Mouse (Mus musculus): ENCODE measurements at regions not wholly inside any gene's neighbourhood (a gene's known extent, or its start where the extent isn't known, plus 50 kb on each side); places are given as distances from the start of the nearest gene placed in this dataset.

DNA sequence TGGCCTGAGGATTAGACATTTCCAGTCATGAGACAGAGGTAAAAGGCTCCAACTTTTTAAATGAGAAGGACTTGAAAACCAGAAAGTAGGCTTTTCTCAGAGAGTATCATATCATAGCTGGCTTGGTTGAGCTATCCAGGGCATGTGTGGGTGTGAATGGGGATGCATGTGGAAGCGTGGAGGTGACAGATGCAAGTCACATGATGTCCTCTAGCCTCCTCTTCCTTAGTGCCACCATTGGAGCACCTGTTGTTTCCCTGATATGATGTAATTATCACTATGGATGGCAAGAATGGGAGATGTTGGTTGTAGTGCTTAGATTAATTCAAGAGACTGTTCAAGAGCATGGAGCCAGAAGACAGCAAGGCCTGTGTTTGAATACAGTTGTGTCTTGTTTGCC, 510.0 kb downstream of the Ccdc171 start:
- DNase-seq (ENCODE audit: low spot score) = no peak

- no peak for DNase-seq (ENCODE audit: low spot score)
Measured at GRCm38 (mm10) chr4:84037535-84037934, 512.2 kb downstream of the Ccdc171 start.

GRCm38 (mm10) chr4:84050243-84050642, 524.9 kb downstream of the Ccdc171 start:
- DNase-seq (ENCODE audit: low spot score) = no peak

GRCm38 (mm10) chr4:84056863-84057502, 531.6 kb downstream of the Ccdc171 start:
- no peak for DNase-seq (ENCODE audit: low spot score)

- DNase-seq (ENCODE audit: low spot score) = no peak
Measured at GRCm38 (mm10) chr4:84060187-84060586, 534.8 kb downstream of the Ccdc171 start.

GRCm38 (mm10) chr4:84063755-84064154, 538.4 kb downstream of the Ccdc171 start:
- DNase-seq (ENCODE audit: low spot score) = no peak

- DNase-seq (ENCODE audit: low spot score) = peak; percentile 30
Measured at GRCm38 (mm10) chr4:84064614-84065456, 539.5 kb downstream of the Ccdc171 start.

DNA sequence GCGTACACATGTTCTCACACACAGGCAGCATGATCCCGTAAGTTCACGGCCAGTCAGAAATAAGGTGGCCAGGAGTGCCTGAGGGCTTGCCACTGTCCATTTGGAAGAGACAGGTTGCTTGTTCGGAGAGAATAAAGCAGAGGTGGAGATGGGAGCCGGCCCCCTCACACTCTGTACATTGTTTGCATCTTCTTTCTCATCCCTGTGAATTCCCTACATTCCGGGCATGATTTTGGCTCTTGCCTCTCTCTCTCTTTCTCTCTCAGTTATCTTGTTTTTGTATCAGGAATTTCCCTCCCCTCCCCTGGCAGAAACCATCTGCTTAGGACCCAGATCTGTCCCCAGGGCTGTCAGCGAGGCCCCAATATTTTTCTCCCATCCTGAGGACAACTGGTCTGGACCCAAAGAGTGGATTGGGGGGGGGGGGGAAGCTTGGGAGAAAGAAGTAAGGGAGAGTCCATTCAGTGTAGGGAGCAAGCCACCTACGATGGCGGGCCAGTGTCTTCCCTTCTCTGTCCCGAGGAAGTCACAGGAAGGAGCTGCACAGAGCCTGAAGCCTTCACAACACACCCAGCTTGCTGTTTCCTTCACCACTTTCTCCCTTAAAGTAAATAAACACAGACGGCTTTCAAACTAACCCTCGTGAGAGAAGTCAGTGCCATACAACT, 540.2 kb downstream of the Ccdc171 start:
- DNase-seq (ENCODE audit: low spot score) = no peak

GRCm38 (mm10) chr4:84067931-84068575, 542.7 kb downstream of the Ccdc171 start:
- no peak for DNase-seq (ENCODE audit: low spot score)

- no peak for DNase-seq (ENCODE audit: low spot score)
Measured at GRCm38 (mm10) chr4:84068947-84069663, 543.8 kb downstream of the Ccdc171 start.

GRCm38 (mm10) chr4:84069681-84070080, 544.3 kb downstream of the Ccdc171 start:
- no peak for DNase-seq (ENCODE audit: low spot score)

- no peak for DNase-seq (ENCODE audit: low spot score)
Measured at GRCm38 (mm10) chr4:84070089-84070488, 544.7 kb downstream of the Ccdc171 start.

DNA sequence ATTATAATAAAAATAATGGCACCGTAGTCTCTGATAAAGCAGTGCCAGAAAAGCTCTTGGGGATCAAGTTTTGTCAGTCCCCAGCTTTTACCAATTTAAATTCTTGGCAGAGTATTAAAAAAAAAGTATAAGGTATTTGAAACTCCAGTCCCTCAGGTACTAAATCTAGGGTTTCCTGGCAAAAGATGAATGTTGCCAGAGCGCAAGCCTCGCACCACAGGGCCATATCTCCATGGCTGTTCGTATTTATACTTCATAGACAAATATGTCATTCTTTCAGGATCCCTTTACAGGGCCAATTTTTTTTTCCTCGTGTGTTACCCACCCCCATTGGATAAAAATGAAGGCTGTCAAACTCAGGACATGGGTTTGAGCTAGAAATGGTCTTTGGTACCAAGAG, 546.8 kb downstream of the Ccdc171 start:
- DNase-seq (ENCODE audit: low spot score) = no peak

DNA sequence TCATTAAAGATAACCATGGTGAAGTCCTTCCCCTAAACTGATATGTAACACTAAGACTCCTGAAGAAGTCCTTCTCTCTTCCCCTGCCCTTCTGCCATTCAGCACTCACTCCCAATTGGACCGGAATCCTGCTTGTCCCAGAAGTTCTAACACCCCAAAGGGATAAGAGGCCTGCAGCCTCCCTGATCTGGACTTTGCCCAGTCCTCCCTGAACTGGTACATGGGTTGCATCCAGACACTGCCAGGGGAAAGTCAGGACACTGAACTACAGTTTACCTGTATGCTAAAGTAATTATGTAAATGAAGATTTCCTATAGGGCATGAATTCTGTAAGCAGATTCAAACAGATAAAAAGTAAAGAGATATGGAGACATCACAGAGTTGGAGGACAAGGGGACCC, 551.2 kb downstream of the Ccdc171 start:
- DNase-seq (ENCODE audit: low spot score) = no peak

- DNase-seq (ENCODE audit: low spot score) = no peak
Measured at GRCm38 (mm10) chr4:84079516-84079915, 554.2 kb downstream of the Ccdc171 start.

GRCm38 (mm10) chr4:84081518-84081917, 556.2 kb downstream of the Ccdc171 start:
- DNase-seq (ENCODE audit: low spot score) = no peak

GRCm38 (mm10) chr4:84088166-84088565, 562.8 kb downstream of the Ccdc171 start:
- DNase-seq (ENCODE audit: low spot score) = no peak

GRCm38 (mm10) chr4:84092509-84092908, 567.2 kb downstream of the Ccdc171 start:
- no peak for DNase-seq (ENCODE audit: low spot score)

DNA sequence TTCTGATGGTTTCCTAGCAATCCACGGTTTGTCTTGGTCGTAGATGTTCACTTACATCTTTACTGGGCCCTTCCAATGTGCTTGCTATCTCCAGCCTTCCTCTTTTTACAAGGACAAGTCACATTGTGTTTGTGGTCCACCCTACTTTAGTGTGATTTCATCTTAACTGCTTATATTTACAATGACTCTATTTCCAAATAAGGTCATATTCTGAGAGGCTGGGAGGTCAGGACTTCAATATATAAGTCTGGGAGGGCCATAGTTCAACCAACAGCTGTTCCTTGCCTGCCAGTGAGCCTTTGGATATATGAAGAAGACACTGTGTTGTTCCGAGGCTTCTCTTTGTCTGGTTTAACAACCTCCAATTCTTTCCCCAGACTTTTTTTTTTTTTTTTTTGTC, 569.9 kb downstream of the Ccdc171 start:
- no peak for DNase-seq (ENCODE audit: low spot score)

- no peak for DNase-seq (ENCODE audit: low spot score)
Measured at GRCm38 (mm10) chr4:84096081-84096480, 570.7 kb downstream of the Ccdc171 start.

GRCm38 (mm10) chr4:84099071-84099470, 573.7 kb downstream of the Ccdc171 start:
- no peak for DNase-seq (ENCODE audit: low spot score)

- DNase-seq (ENCODE audit: low spot score) = no peak
Measured at GRCm38 (mm10) chr4:84101923-84102322, 573.2 kb downstream of the Bnc2 start.

All from left cerebral cortex, adult 11 months (tissue).